Mouse (Mus musculus): ENCODE measurements around the gene Mrpl51. TPM values are rescaled to one million over a fixed set of nuclear protein-coding genes. Genes with fewer than 3 reads are reported as not detected.
A peak's percentile ranks its signal among the peaks of the same experiment; 100 is the strongest.

The Mrpl51 gene
- total and polyA plus RNA-seq, 2 experiments = 44.0 to 69.8 TPM

DNA sequence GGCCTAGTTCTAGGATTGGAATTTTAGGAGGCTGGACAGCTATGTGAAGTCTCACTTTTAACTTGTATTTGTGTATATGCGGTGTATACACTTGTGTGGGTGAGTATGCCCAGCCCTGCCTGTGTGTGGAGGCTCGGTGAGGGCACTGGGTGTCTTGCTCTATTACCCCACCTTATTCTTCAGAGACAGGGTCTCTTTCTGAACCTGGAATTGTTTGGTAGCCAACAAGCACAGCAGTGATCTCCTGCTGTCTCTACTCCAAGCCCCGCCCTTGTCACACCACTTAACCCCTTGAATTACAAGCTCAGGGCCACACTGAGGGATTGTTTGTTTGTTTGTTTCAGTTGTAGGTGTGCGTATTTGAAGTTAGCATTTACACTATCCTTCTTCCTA, 40.4 kb downstream of the Mrpl51 start:
- TF ChIP-seq CTCF (IDR thresholded peaks at IDR 0.05; ENCODE audit: low read depth, low read length) (no peak), POLR2A (IDR thresholded peaks at IDR 0.05; ENCODE audit: extremely low read depth, insufficient read depth, low read length) (no peak)
- peaks cover 6% of the 10 kb centered on the region for H3K4me1 ChIP-seq (ENCODE audit: control insufficient read depth, insufficient read depth, low read length)
- H3K79me2 ChIP-seq (ENCODE audit: control insufficient read depth, insufficient read depth, low read length) = peaks cover 4% of the 10 kb centered on the region; the same call in 1 of the 2 replicates
- H3K27me3 ChIP-seq (ENCODE audit: control insufficient read depth, insufficient read depth, low read length) = no peaks in the 10 kb centered on the region
- peak overlapping the region; percentile 92 for H3K27ac ChIP-seq (replicated peaks; ENCODE audit: insufficient read depth, low read depth, low read length)
- DNase-seq (ENCODE audit: extremely low read depth, low read depth, low spot score) = peak; percentile 61
- peak overlapping the region; percentile 91 for H3K9ac ChIP-seq (ENCODE audit: low read depth, low read length)
- WGBS = 11% methylated on average over 4 of the region's 4 CpGs
- H3K4me3 ChIP-seq (ENCODE audit: insufficient read depth, low read depth, low read length) = peak overlapping the region; percentile 90
- H3K36me3 ChIP-seq (ENCODE audit: control insufficient read depth, insufficient read depth, low read length) = peaks cover 10% of the 10 kb centered on the region; the same call in 1 of the 2 replicates

DNA sequence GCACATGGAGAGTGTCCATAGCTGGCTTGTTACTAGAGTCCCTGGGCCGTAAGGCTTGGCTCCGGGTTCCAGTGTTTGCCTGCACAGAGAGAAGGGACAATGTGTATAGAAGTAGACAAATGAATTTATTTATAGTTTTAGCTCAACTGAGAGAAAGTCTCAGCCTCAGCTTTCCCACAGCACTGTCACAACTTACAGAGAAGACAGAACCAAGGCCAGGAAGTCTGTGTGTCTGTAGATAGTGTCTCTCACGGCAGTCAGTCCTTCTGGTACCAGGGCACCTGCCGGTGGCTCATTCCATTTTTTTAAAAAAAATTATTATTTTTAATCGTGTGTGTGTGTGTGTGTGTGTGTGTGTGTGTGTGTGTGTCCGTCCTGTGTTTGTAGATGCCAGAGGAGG, 40.9 kb downstream of the Mrpl51 start:
- Histone ChIP-seq H3K27me3 (ENCODE audit: control insufficient read depth, insufficient read depth, low read length) (no peaks in the 10 kb centered on the region), H3K4me3 (ENCODE audit: insufficient read depth, low read depth, low read length) (no peak overlapping the region; the same call in 1 of the 2 replicates), H3K79me2 (ENCODE audit: control insufficient read depth, insufficient read depth, low read length) (peaks cover 4% of the 10 kb centered on the region; the same call in 1 of the 2 replicates), H3K27ac (replicated peaks; ENCODE audit: insufficient read depth, low read depth, low read length) (peak overlapping the region; percentile 41; the same call in 1 of the 2 replicates), H3K9ac (ENCODE audit: low read depth, low read length) (no peak overlapping the region), H3K4me1 (ENCODE audit: control insufficient read depth, insufficient read depth, low read length) (peaks cover 6% of the 10 kb centered on the region), H3K36me3 (ENCODE audit: control insufficient read depth, insufficient read depth, low read length) (peaks cover 9% of the 10 kb centered on the region; the same call in 1 of the 2 replicates)
- TF ChIP-seq CTCF (IDR thresholded peaks at IDR 0.05; ENCODE audit: low read depth, low read length) (no peak), POLR2A (IDR thresholded peaks at IDR 0.05; ENCODE audit: extremely low read depth, insufficient read depth, low read length) (no peak)
- DNase-seq (ENCODE audit: extremely low read depth, low read depth, low spot score) = no peak
- WGBS = 62% methylated on average over 6 of the region's 6 CpGs

DNA sequence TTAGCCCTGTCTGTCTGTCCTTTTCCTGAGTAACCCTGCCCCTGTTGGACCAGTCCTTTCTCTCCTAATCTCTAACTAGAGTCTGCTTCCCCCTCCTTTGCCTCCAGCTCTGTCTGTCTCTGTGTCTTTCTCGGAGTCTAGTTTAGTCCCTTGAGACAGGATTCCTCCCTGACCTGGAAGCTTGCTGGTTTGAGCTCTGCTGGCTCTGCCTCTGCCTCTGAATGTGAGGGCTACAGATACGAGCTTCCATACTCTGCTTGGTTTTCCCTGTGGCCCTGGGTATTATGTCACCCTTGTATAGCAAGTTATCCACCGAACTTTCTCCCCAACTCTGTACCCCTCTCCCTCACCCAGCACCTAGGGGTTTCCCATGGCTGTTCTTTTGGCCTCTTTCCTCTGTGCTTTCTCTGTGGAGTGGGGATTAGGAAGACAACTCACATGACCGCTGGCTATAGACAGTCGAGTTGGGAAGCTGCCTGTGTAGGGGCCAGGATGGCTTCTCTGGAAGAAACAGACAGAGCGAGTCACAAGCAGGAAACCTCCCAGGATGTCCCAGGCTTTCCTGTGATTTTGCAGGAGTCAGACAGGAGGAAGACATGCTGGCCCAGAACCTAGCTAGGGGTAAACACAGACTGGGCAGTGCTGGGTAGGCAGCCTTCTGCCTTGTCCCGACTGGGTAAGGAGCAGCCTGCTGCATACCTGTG, 42.4 kb downstream of the Mrpl51 start:
- Histone ChIP-seq H3K27ac (replicated peaks; ENCODE audit: insufficient read depth, low read depth, low read length) (peak overlapping the region; percentile 50), H3K4me1 (ENCODE audit: control insufficient read depth, insufficient read depth, low read length) (peaks cover 6% of the 10 kb centered on the region), H3K9ac (ENCODE audit: low read depth, low read length) (no peak overlapping the region), H3K4me3 (ENCODE audit: insufficient read depth, low read depth, low read length) (peak overlapping the region; percentile 8; the same call in 1 of the 2 replicates), H3K36me3 (ENCODE audit: control insufficient read depth, insufficient read depth, low read length) (peaks cover 3% of the 10 kb centered on the region; the same call in 1 of the 2 replicates), H3K27me3 (ENCODE audit: control insufficient read depth, insufficient read depth, low read length) (no peaks in the 10 kb centered on the region), H3K79me2 (ENCODE audit: control insufficient read depth, insufficient read depth, low read length) (peaks cover 4% of the 10 kb centered on the region; the same call in 1 of the 2 replicates)
- no peak for TF ChIP-seq CTCF (IDR thresholded peaks at IDR 0.05; ENCODE audit: low read depth, low read length)
- no peak for TF ChIP-seq POLR2A (IDR thresholded peaks at IDR 0.05; ENCODE audit: extremely low read depth, insufficient read depth, low read length)
- DNase-seq (ENCODE audit: extremely low read depth, low read depth, low spot score) = no peak
- 59% methylated on average over 7 of the region's 7 CpGs for WGBS

DNA sequence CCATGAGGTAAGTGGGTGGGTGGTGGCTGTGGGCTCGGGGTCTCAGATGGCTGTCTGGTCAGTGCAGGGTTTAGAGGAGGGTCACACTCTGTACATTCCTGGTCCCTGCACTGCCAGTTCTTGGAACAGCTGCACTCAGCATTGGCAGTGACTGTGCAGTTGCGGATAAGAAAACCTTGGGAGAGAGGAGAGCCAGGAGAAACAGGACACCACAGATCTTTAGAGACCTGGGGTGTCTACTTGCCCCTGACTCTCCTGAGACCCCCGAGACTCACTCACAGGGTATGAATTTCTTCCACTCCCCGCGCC, 42.9 kb downstream of the Mrpl51 start:
- 0 out of 2 replicates have a peak, but pooled peaks cover under 1% of the 10 kb centered on the region for H3K36me3 ChIP-seq (ENCODE audit: control insufficient read depth, insufficient read depth, low read length)
- H3K4me1 ChIP-seq (ENCODE audit: control insufficient read depth, insufficient read depth, low read length) = peaks cover 6% of the 10 kb centered on the region
- H3K27ac ChIP-seq (replicated peaks; ENCODE audit: insufficient read depth, low read depth, low read length) = peak overlapping the region; percentile 50
- H3K9ac ChIP-seq (ENCODE audit: low read depth, low read length) = no peak overlapping the region
- peaks cover 4% of the 10 kb centered on the region; the same call in 1 of the 2 replicates for H3K79me2 ChIP-seq (ENCODE audit: control insufficient read depth, insufficient read depth, low read length)
- peak overlapping the region; percentile 8; the same call in 1 of the 2 replicates for H3K4me3 ChIP-seq (ENCODE audit: insufficient read depth, low read depth, low read length)
- 75% methylated on average over 5 of the region's 5 CpGs for WGBS
- TF ChIP-seq POLR2A (IDR thresholded peaks at IDR 0.05; ENCODE audit: extremely low read depth, insufficient read depth, low read length) = no peak
- no peak for TF ChIP-seq CTCF (IDR thresholded peaks at IDR 0.05; ENCODE audit: low read depth, low read length)
- H3K27me3 ChIP-seq (ENCODE audit: control insufficient read depth, insufficient read depth, low read length) = no peaks in the 10 kb centered on the region
- no peak for DNase-seq (ENCODE audit: extremely low read depth, low read depth, low spot score)

GRCm38 (mm10) chr6:125236341-125236740, 44.7 kb downstream of the Mrpl51 start:
- no peak for DNase-seq (ENCODE audit: extremely low read depth, low read depth, low spot score)
- WGBS = 95% methylated on average over 6 of the region's 6 CpGs
- Histone ChIP-seq H3K9ac (ENCODE audit: low read depth, low read length) (no peak overlapping the region), H3K4me1 (ENCODE audit: control insufficient read depth, insufficient read depth, low read length) (peaks cover 3% of the 10 kb centered on the region), H3K27ac (replicated peaks; ENCODE audit: insufficient read depth, low read depth, low read length) (no peak overlapping the region), H3K4me3 (ENCODE audit: insufficient read depth, low read depth, low read length) (no peak overlapping the region), H3K36me3 (ENCODE audit: control insufficient read depth, insufficient read depth, low read length) (no peaks in the 10 kb centered on the region), H3K27me3 (ENCODE audit: control insufficient read depth, insufficient read depth, low read length) (no peaks in the 10 kb centered on the region), H3K79me2 (ENCODE audit: control insufficient read depth, insufficient read depth, low read length) (no peaks in the 10 kb centered on the region; the same call in 1 of the 2 replicates)
- TF ChIP-seq CTCF (IDR thresholded peaks at IDR 0.05; ENCODE audit: low read depth, low read length) (no peak), POLR2A (IDR thresholded peaks at IDR 0.05; ENCODE audit: extremely low read depth, insufficient read depth, low read length) (no peak)

DNA sequence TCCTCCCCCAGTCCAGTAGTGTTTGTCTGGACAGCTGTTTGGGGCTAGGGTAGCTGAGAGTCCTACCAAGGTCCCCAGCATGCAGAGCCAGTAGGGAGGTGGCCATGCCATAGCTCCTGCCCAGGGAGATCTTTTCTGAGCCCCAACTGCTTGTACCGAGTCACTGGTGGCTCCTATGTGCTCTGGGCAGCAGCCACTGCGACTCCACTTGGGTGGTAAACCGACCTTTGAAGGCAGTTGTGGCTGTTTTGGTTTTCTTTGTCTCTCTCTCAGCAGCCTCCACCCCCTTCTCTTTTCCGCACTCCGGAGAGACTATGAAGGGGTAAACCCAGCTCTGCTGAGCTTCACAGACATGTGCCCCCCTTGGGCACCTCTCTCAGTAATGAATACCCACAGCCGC, 45.2 kb downstream of the Mrpl51 start, which contains the start of gene Cd27:
Gene Cd27, minus strand, starts transcription at position 229 of the 400 bp plus-strand sequence.
- TF ChIP-seq POLR2A (IDR thresholded peaks at IDR 0.05; ENCODE audit: extremely low read depth, insufficient read depth, low read length) = no peak
- no peak for TF ChIP-seq CTCF (IDR thresholded peaks at IDR 0.05; ENCODE audit: low read depth, low read length)
- no peak within 1 kb of the TSS for H3K9ac ChIP-seq (ENCODE audit: low read depth, low read length)
- peaks cover 3% of the 10 kb centered on the region for H3K4me1 ChIP-seq (ENCODE audit: control insufficient read depth, insufficient read depth, low read length)
- WGBS = 68% methylated on average over 6 of the region's 6 CpGs
- no peak for DNase-seq (ENCODE audit: extremely low read depth, low read depth, low spot score)
- no peak within 1 kb of the TSS for H3K4me3 ChIP-seq (ENCODE audit: insufficient read depth, low read depth, low read length)
- H3K27ac ChIP-seq (replicated peaks; ENCODE audit: insufficient read depth, low read depth, low read length) = no peak within 1 kb of the TSS
- H3K27me3 ChIP-seq (ENCODE audit: control insufficient read depth, insufficient read depth, low read length) = no peaks in the 10 kb centered on the region
- no peaks in the 10 kb centered on the region for H3K36me3 ChIP-seq (ENCODE audit: control insufficient read depth, insufficient read depth, low read length)
- no peaks in the 10 kb centered on the region; the same call in 1 of the 2 replicates for H3K79me2 ChIP-seq (ENCODE audit: control insufficient read depth, insufficient read depth, low read length)

All from liver, adult 2 months (tissue).